In genomic region chr17:83982700-83983069, GRCm38 (mm10) we compare ENCODE assay signal across 9 mouse cellular contexts.
DNase-seq lines count a peak whose midpoint lies in the region; ATAC-seq and TF ChIP-seq lines count a peak whose summit lies in the region.
"Had no signal": no experiment of that assay in that cellular context is flagged by ENCODE, and none has a peak within 500 bp of the region (broad histone marks: within the 10 kb centered on the region; RNA-seq: fewer than 3 reads in every experiment).

No protein-coding gene starts in this region.

- no peak for DNase-seq in heart, adult 9 months (ENCODE audit: low spot score in 2 of 2)
- DNase-seq in forebrain, postnatal 0 days = no peak
- DNase-seq in urinary bladder, postnatal 14 days (ENCODE audit: low spot score) = no peak
- no peak for DNase-seq in layer of hippocampus, postnatal 36 days
- no peak for DNase-seq in MN1 (ENCODE audit: low spot score)

- peak overlapping the region; percentile 90 for H3K27ac ChIP-seq in heart, embryonic 12.5 days (ENCODE audit: poor library complexity, severe bottlenecking)
- H3K27ac ChIP-seq in brown adipose tissue, adult 24 weeks (replicated peaks; ENCODE audit: low read depth, low read length) = peak overlapping the region; percentile 94
- peak overlapping the region; percentile 30; the same call in 1 of the 2 replicates for H3K27ac ChIP-seq in forebrain, postnatal 0 days (ENCODE audit: low read depth, low read length)
- peak overlapping the region; percentile 87 for H3K27ac ChIP-seq in limb, embryonic 12.5 days

- H3K4me1 ChIP-seq in heart, embryonic 12.5 days (replicated peaks) = peaks cover 41% of the 10 kb centered on the region
- H3K4me1 ChIP-seq in brown adipose tissue, adult 24 weeks (ENCODE audit: control insufficient read depth, insufficient read depth, insufficient read length, low read length) = peaks cover 66% of the 10 kb centered on the region
- 0 out of 2 replicates have a peak, but pooled peaks cover 4% of the 10 kb centered on the region for H3K4me1 ChIP-seq in forebrain, postnatal 0 days (ENCODE audit: insufficient read depth)
- H3K4me1 ChIP-seq in limb, embryonic 12.5 days (replicated peaks) = peaks cover 79% of the 10 kb centered on the region

- 58% methylated on average over 8 of the region's 8 CpGs for WGBS in heart, embryonic 12.5 days
- WGBS in forebrain, postnatal 0 days = 54% methylated on average over 8 of the region's 8 CpGs
- WGBS in limb, embryonic 12.5 days = 65% methylated on average over 8 of the region's 8 CpGs

- H3K4me2 ChIP-seq in heart, embryonic 12.5 days = no peak overlapping the region
- no peak overlapping the region for H3K4me2 ChIP-seq in forebrain, postnatal 0 days (ENCODE audit: low read depth)
- H3K4me2 ChIP-seq in limb, embryonic 12.5 days = no peak overlapping the region

- ATAC-seq in heart, embryonic 12.5 days (ENCODE audit: insufficient number of reproducible peaks, low FRiP score) = no peak
- ATAC-seq in forebrain, postnatal 0 days = no peak
- no peak for ATAC-seq in limb, embryonic 12.5 days (ENCODE audit: insufficient number of reproducible peaks, insufficient read depth, low FRiP score, low TSS enrichment, low read depth)
- ATAC-seq: activated CD4-positive, CD25-positive, alpha-beta regulatory T cell, adult 4 months had no signal

- H3K27me3 ChIP-seq in heart, embryonic 12.5 days (replicated peaks) = no peaks in the 10 kb centered on the region
- no peaks in the 10 kb centered on the region for H3K27me3 ChIP-seq in forebrain, postnatal 0 days (ENCODE audit: insufficient read depth, low read length)
- H3K27me3 ChIP-seq in limb, embryonic 12.5 days = no peaks in the 10 kb centered on the region

- no peaks in the 10 kb centered on the region for H3K36me3 ChIP-seq in heart, embryonic 12.5 days
- no peaks in the 10 kb centered on the region for H3K36me3 ChIP-seq in forebrain, postnatal 0 days (ENCODE audit: insufficient read depth)
- H3K36me3 ChIP-seq in limb, embryonic 12.5 days = no peaks in the 10 kb centered on the region

- TF ChIP-seq CTCF in forebrain, postnatal 0 days (IDR thresholded peaks at IDR 0.05; ENCODE audit: low read depth) = no peak

- no peak overlapping the region; the same call in 1 of the 2 replicates for H3K9ac ChIP-seq in heart, embryonic 12.5 days
- H3K9ac ChIP-seq in forebrain, postnatal 0 days = no peak overlapping the region
- H3K9ac ChIP-seq in limb, embryonic 12.5 days (replicated peaks) = no peak overlapping the region; the same call in 1 of the 2 replicates

- no peaks in the 10 kb centered on the region for H3K9me3 ChIP-seq in heart, embryonic 12.5 days (replicated peaks)
- no peaks in the 10 kb centered on the region for H3K9me3 ChIP-seq in forebrain, postnatal 0 days (ENCODE audit: low read length)
- no peaks in the 10 kb centered on the region for H3K9me3 ChIP-seq in limb, embryonic 12.5 days

- no peak overlapping the region for H3K4me3 ChIP-seq in heart, embryonic 12.5 days
- H3K4me3 ChIP-seq in brown adipose tissue, adult 24 weeks (ENCODE audit: insufficient read depth, low read depth, low read length) = no peak overlapping the region
- H3K4me3 ChIP-seq in forebrain, postnatal 0 days (ENCODE audit: low read depth, low read length) = no peak overlapping the region
- no peak overlapping the region for H3K4me3 ChIP-seq in limb, embryonic 12.5 days (replicated peaks)

Comparison
In these comparisons a context has a peak if more than half of its experiments do, and no peak if none do; other contexts are left out.
1. H3K27ac ChIP-seq: peak in every context shown above with its lines; median percentile 94 in brown adipose tissue, adult 24 weeks; 90 in heart, embryonic 12.5 days; 87 in limb, embryonic 12.5 days; 30 in forebrain, postnatal 0 days.